Mouse (Mus musculus) heart, postnatal 0 days (tissue): ENCODE results near the gene Qrich1.

Experiments used
- CTCF ChIP-seq: IDR thresholded peaks from 2 replicates; pipeline ENCODE4 v1.5.1; 2016; ENCODE audit warnings: antibody characterized with exemption, control low read depth, low read depth
- EP300 ChIP-seq: IDR thresholded peaks from 2 replicates; pipeline ENCODE4 v1.6.1; 2016; ENCODE audit warnings: antibody characterized with exemption, low read depth

DNA sequence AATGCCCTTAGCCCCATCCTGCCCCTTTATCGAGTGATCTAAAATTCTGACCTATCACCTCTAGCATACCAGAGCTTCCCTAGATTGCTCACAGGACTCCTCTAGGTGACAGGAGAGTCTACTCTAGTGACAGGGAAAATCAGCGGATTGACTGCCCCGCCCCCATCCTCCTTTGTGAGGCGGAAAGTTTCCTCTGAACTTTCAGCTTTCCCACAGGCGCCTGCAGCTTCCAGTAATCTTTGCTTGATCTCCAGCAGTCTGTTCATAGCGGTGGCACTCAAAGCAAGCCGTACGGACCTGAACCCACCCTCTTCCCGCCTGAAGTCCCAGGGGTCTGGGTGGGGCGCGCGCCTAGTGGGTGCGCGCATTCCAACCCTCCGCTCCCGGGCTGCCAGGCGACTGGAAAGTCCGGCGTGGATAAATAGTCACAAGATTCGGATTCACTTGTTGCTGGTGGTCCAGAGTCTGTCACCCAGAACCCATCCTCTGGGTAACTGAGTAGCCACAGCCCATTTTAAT lies 37.9 kb upstream of the Qrich1 start:
- no peak for TF ChIP-seq CTCF
- peak; percentile 78 for TF ChIP-seq EP300
